Mouse (Mus musculus): ENCODE measurements around the gene Aff3. TPM values are rescaled to one million over a fixed set of nuclear protein-coding genes. Genes with fewer than 3 reads are reported as not detected.

Aff3 gene
- polyA plus RNA-seq, 1 experiment from 2014 or later = 15.4 TPM

DNA sequence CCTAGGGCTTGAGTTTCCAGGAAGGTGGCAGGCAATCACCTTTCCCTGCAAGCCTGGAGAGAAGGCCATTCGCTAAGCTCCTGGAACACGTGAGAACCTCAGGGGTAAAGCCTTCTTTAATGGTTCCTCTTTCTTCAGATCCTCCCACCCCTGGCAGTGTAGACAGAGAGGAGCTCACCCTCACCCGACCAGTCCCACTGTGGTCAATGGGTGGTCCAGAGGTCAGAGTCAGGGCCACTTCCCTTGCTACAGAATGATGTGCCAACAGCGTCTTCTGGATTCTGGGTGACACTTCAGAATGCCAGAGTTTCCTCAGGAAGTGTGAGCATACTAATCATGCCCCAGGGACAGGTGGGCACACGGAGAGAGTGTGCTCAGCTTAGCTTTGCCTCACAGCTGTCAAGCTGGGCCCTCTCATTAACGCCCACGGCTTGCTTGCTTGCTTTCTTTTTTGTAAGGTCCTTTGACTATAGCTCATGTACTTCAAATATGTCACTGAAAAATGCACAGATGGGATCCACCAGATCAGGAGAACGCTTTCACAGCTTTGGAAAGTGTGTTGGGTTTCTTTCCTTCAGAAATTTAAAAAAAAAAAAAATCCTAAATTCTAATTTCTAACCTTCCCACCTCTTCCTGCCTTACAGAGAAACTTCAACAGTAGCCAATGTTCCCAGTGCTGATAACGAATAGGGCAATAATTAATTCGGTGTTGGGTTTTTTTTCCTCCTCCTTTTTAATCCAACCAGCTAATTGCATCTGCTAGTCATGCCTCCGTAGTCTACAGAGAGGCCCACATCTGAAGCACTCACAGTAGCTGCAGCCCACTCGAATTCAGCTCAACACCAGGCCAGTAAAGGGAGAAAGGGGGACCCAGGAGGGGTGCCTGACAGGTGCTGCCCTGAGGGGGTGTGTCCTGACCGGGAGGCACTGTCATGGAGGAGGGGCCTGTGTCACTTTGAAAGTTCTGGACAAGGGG is 235.8 kb downstream of the Aff3 start:
- Histone ChIP-seq H3K9me3 (replicated peaks) (no peaks in the 10 kb centered on the region), H3K27me3 (no peaks in the 10 kb centered on the region), H3K4me1 (peaks cover 5% of the 10 kb centered on the region; the same call in 1 of the 2 replicates), H3K27ac (replicated peaks) (no peak overlapping the region), H3K4me3 (replicated peaks) (no peak overlapping the region), H3K36me3 (no peaks in the 10 kb centered on the region), H3K4me2 (replicated peaks) (no peak overlapping the region), H3K9ac (no peak overlapping the region)
- no peak for ATAC-seq (ENCODE audit: insufficient number of reproducible peaks, low FRiP score, low TSS enrichment, low read depth)
- 59% methylated on average over 13 of the region's 13 CpGs for WGBS

GRCm38 (mm10) chr1:38422921-38423320 is 241.8 kb downstream of the Aff3 start:
- no peak overlapping the region for H3K4me2 ChIP-seq (replicated peaks)
- WGBS = 93% methylated on average over 6 of the region's 6 CpGs
- peaks cover 12% of the 10 kb centered on the region for H3K4me1 ChIP-seq
- H3K4me3 ChIP-seq (replicated peaks) = no peak overlapping the region
- H3K9me3 ChIP-seq (replicated peaks) = no peaks in the 10 kb centered on the region
- H3K27ac ChIP-seq (replicated peaks) = no peak overlapping the region
- no peak for ATAC-seq (ENCODE audit: insufficient number of reproducible peaks, low FRiP score, low TSS enrichment, low read depth)
- no peak overlapping the region for H3K9ac ChIP-seq
- no peaks in the 10 kb centered on the region for H3K27me3 ChIP-seq
- no peaks in the 10 kb centered on the region for H3K36me3 ChIP-seq

GRCm38 (mm10) chr1:38419331-38419730 is 245.4 kb downstream of the Aff3 start:
- Histone ChIP-seq H3K27me3 (no peaks in the 10 kb centered on the region), H3K4me3 (replicated peaks) (no peak overlapping the region), H3K9me3 (replicated peaks) (no peaks in the 10 kb centered on the region), H3K27ac (replicated peaks) (no peak overlapping the region), H3K9ac (no peak overlapping the region), H3K36me3 (no peaks in the 10 kb centered on the region), H3K4me1 (peaks cover 11% of the 10 kb centered on the region; the same call in 1 of the 2 replicates), H3K4me2 (replicated peaks) (no peak overlapping the region)
- 77% methylated on average over 4 of the region's 4 CpGs for WGBS
- ATAC-seq (ENCODE audit: insufficient number of reproducible peaks, low FRiP score, low TSS enrichment, low read depth) = no peak

- H3K4me3 ChIP-seq (replicated peaks) = no peak overlapping the region
- WGBS = 64% methylated on average over 12 of the region's 12 CpGs
- no peaks in the 10 kb centered on the region for H3K9me3 ChIP-seq (replicated peaks)
- ATAC-seq (ENCODE audit: insufficient number of reproducible peaks, low FRiP score, low TSS enrichment, low read depth) = no peak
- no peaks in the 10 kb centered on the region for H3K27me3 ChIP-seq
- H3K27ac ChIP-seq (replicated peaks) = no peak overlapping the region
- H3K4me2 ChIP-seq (replicated peaks) = no peak overlapping the region
- no peak overlapping the region for H3K9ac ChIP-seq
- H3K36me3 ChIP-seq = no peaks in the 10 kb centered on the region
- H3K4me1 ChIP-seq = peaks cover 11% of the 10 kb centered on the region; the same call in 1 of the 2 replicates
These were observed 246.3 kb downstream of the Aff3 start for GRCm38 (mm10) chr1:38418181-38419032.

DNA sequence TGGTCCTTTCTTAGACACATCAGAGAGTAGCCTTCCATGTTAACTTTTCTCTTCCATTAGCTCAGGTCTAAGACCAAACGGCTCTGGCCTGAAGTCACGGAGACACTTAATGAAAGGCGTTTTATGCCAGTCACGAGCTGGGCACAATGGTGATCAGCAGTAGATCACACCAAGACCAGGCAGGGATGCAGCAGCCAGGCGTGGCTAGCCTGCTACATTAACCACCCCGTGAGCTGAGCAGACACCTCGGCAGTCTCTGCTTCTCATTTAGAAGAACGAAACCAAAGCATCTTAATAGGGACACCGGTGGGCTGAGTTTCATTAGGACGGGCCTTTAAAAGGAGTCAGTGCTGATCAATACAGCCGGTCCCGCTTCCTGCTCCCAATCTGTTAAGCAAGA is 247.6 kb downstream of the Aff3 start:
- H3K4me3 ChIP-seq (replicated peaks) = no peak overlapping the region

GRCm38 (mm10) chr1:38415511-38415910 is 249.2 kb downstream of the Aff3 start:
- Histone ChIP-seq H3K4me2 (replicated peaks) (no peak overlapping the region), H3K9me3 (replicated peaks) (no peaks in the 10 kb centered on the region), H3K4me3 (replicated peaks) (no peak overlapping the region), H3K27ac (replicated peaks) (no peak overlapping the region), H3K9ac (no peak overlapping the region), H3K4me1 (peaks cover 15% of the 10 kb centered on the region; the same call in 1 of the 2 replicates), H3K27me3 (no peaks in the 10 kb centered on the region), H3K36me3 (no peaks in the 10 kb centered on the region)
- WGBS = 87% methylated on average over 6 of the region's 6 CpGs
- no peak for ATAC-seq (ENCODE audit: insufficient number of reproducible peaks, low FRiP score, low TSS enrichment, low read depth)

More for the DNA sequence above, 247.6 kb downstream of the Aff3 start:
- H3K27ac ChIP-seq (replicated peaks) = no peak overlapping the region
- H3K4me1 ChIP-seq = peaks cover 11% of the 10 kb centered on the region; the same call in 1 of the 2 replicates
- WGBS = 72% methylated on average over 12 of the region's 12 CpGs
- H3K27me3 ChIP-seq = no peaks in the 10 kb centered on the region
- no peak overlapping the region for H3K4me2 ChIP-seq (replicated peaks)
- no peak overlapping the region for H3K9ac ChIP-seq
- no peak for ATAC-seq (ENCODE audit: insufficient number of reproducible peaks, low FRiP score, low TSS enrichment, low read depth)
- H3K36me3 ChIP-seq = no peaks in the 10 kb centered on the region
- no peaks in the 10 kb centered on the region for H3K9me3 ChIP-seq (replicated peaks)

GRCm38 (mm10) chr1:38411106-38411505 is 253.6 kb downstream of the Aff3 start:
- no peak for ATAC-seq (ENCODE audit: insufficient number of reproducible peaks, low FRiP score, low TSS enrichment, low read depth)
- Histone ChIP-seq H3K4me3 (replicated peaks) (no peak overlapping the region), H3K4me2 (replicated peaks) (no peak overlapping the region)

GRCm38 (mm10) chr1:38410457-38410856 is 254.3 kb downstream of the Aff3 start:
- H3K9me3 ChIP-seq (replicated peaks) = no peaks in the 10 kb centered on the region
- no peaks in the 10 kb centered on the region for H3K27me3 ChIP-seq
- H3K4me1 ChIP-seq = peaks cover 6% of the 10 kb centered on the region; the same call in 1 of the 2 replicates
- H3K36me3 ChIP-seq = no peaks in the 10 kb centered on the region
- H3K27ac ChIP-seq (replicated peaks) = no peak overlapping the region
- H3K4me2 ChIP-seq (replicated peaks) = no peak overlapping the region
- no peak overlapping the region for H3K9ac ChIP-seq
- no peak for ATAC-seq (ENCODE audit: insufficient number of reproducible peaks, low FRiP score, low TSS enrichment, low read depth)
- whole genome bisulfite sequencing = 22% methylated on average over 4 of the region's 4 CpGs
- H3K4me3 ChIP-seq (replicated peaks) = no peak overlapping the region

More at GRCm38 (mm10) chr1:38411106-38411505, 253.6 kb downstream of the Aff3 start:
- H3K27ac ChIP-seq (replicated peaks) = no peak overlapping the region
- no peaks in the 10 kb centered on the region for H3K9me3 ChIP-seq (replicated peaks)
- peaks cover 6% of the 10 kb centered on the region; the same call in 1 of the 2 replicates for H3K4me1 ChIP-seq
- H3K36me3 ChIP-seq = no peaks in the 10 kb centered on the region
- 61% methylated on average over 4 of the region's 4 CpGs for WGBS
- H3K9ac ChIP-seq = no peak overlapping the region
- H3K27me3 ChIP-seq = no peaks in the 10 kb centered on the region

- Histone ChIP-seq H3K27me3 (no peaks in the 10 kb centered on the region), H3K9me3 (replicated peaks) (no peaks in the 10 kb centered on the region), H3K4me3 (replicated peaks) (no peak overlapping the region), H3K9ac (no peak overlapping the region), H3K36me3 (no peaks in the 10 kb centered on the region), H3K27ac (replicated peaks) (no peak overlapping the region), H3K4me1 (peaks cover 6% of the 10 kb centered on the region; the same call in 1 of the 2 replicates), H3K4me2 (replicated peaks) (no peak overlapping the region)
- WGBS = 71% methylated on average over 3 of the region's 3 CpGs
- no peak for ATAC-seq (ENCODE audit: insufficient number of reproducible peaks, low FRiP score, low TSS enrichment, low read depth)
These were observed 256.5 kb downstream of the Aff3 start for GRCm38 (mm10) chr1:38408241-38408640.

- no peaks in the 10 kb centered on the region for H3K9me3 ChIP-seq (replicated peaks)
- H3K9ac ChIP-seq = no peak overlapping the region
- no peak for ATAC-seq (ENCODE audit: insufficient number of reproducible peaks, low FRiP score, low TSS enrichment, low read depth)
- H3K36me3 ChIP-seq = no peaks in the 10 kb centered on the region
- no peak overlapping the region for H3K4me3 ChIP-seq (replicated peaks)
- 83% methylated on average over 5 of the region's 5 CpGs for WGBS
- peaks cover 4% of the 10 kb centered on the region; the same call in 1 of the 2 replicates for H3K4me1 ChIP-seq
- no peak overlapping the region for H3K4me2 ChIP-seq (replicated peaks)
- no peaks in the 10 kb centered on the region for H3K27me3 ChIP-seq
- no peak overlapping the region for H3K27ac ChIP-seq (replicated peaks)
These were observed 261.0 kb downstream of the Aff3 start for GRCm38 (mm10) chr1:38403781-38404180.

- ATAC-seq (ENCODE audit: insufficient number of reproducible peaks, low FRiP score, low TSS enrichment, low read depth) = no peak
These were observed 262.9 kb downstream of the Aff3 start for GRCm38 (mm10) chr1:38401856-38402255.

More at GRCm38 (mm10) chr1:38401856-38402255, 262.9 kb downstream of the Aff3 start:
- Histone ChIP-seq H3K9ac (no peak overlapping the region), H3K9me3 (replicated peaks) (no peaks in the 10 kb centered on the region), H3K4me1 (peaks cover 8% of the 10 kb centered on the region; the same call in 1 of the 2 replicates), H3K27ac (replicated peaks) (no peak overlapping the region), H3K4me3 (replicated peaks) (no peak overlapping the region), H3K4me2 (replicated peaks) (no peak overlapping the region), H3K27me3 (no peaks in the 10 kb centered on the region), H3K36me3 (no peaks in the 10 kb centered on the region)
- WGBS = 56% methylated on average over 4 of the region's 4 CpGs
